Mouse (Mus musculus): ENCODE results near the gene Gm11146. TPM values are rescaled to one million over a fixed set of nuclear protein-coding genes. Genes with fewer than 3 reads are reported as not detected.

The Gm11146 gene
- polyA plus RNA-seq (2015; fragmentation: Nextera tagmentation; extraction: Ambion mirVana): not detected in 2 replicates

GRCm38 (mm10) chr16:77601994-77602393, at the start of gene Gm11146:
Gm11146 (minus strand) TSS chr16:77602094.
- no peak within 1 kb of the TSS for H3K9ac ChIP-seq (replicated peaks; ENCODE audit: low read length)
- no peaks in the 10 kb centered on the region for H3K4me1 ChIP-seq (ENCODE audit: insufficient read depth, low read length)
- H3K27ac ChIP-seq (ENCODE audit: low read length): no peak within 1 kb of the TSS
- no peaks in the 10 kb centered on the region for H3K27me3 ChIP-seq (ENCODE audit: insufficient read depth, low read length)
- no peaks in the 10 kb centered on the region for H3K36me3 ChIP-seq (ENCODE audit: insufficient read depth, low read length)
- H3K4me2 ChIP-seq (replicated peaks; ENCODE audit: low read depth, low read length): no peak within 1 kb of the TSS
- H3K9me3 ChIP-seq (ENCODE audit: low read length): no peaks in the 10 kb centered on the region
- ATAC-seq (ENCODE audit: low FRiP score, low TSS enrichment): no peak
- 74% methylated on average over 1 of the region's 1 CpGs for WGBS
- no peak within 1 kb of the TSS for H3K4me3 ChIP-seq (ENCODE audit: low read length)

- 0 out of 2 replicates have a peak, but pooled peaks cover 2% of the 10 kb centered on the region for H3K4me1 ChIP-seq (ENCODE audit: insufficient read depth, low read length)
- WGBS: 82% methylated on average over 1 of the region's 1 CpGs
- no peak overlapping the region for H3K9ac ChIP-seq (replicated peaks; ENCODE audit: low read length)
- H3K9me3 ChIP-seq (ENCODE audit: low read length): no peaks in the 10 kb centered on the region
- no peaks in the 10 kb centered on the region for H3K27me3 ChIP-seq (ENCODE audit: insufficient read depth, low read length)
- no peaks in the 10 kb centered on the region for H3K36me3 ChIP-seq (ENCODE audit: insufficient read depth, low read length)
- ATAC-seq (ENCODE audit: low FRiP score, low TSS enrichment): no peak
- H3K27ac ChIP-seq (ENCODE audit: low read length): no peak overlapping the region
- no peak overlapping the region for H3K4me3 ChIP-seq (ENCODE audit: low read length)
- no peak overlapping the region for H3K4me2 ChIP-seq (replicated peaks; ENCODE audit: low read depth, low read length)
Observed at GRCm38 (mm10) chr16:77650596-77650995, 48.7 kb upstream of the Gm11146 start.

- no peaks in the 10 kb centered on the region for H3K9me3 ChIP-seq (ENCODE audit: low read length)
- H3K27ac ChIP-seq (ENCODE audit: low read length): no peak overlapping the region
- H3K4me3 ChIP-seq (ENCODE audit: low read length): no peak overlapping the region
- no peak for ATAC-seq (ENCODE audit: low FRiP score, low TSS enrichment)
- 73% methylated on average over 2 of the region's 2 CpGs for WGBS
- no peaks in the 10 kb centered on the region for H3K27me3 ChIP-seq (ENCODE audit: insufficient read depth, low read length)
- peaks cover 4% of the 10 kb centered on the region; the same call in 1 of the 2 replicates for H3K4me1 ChIP-seq (ENCODE audit: insufficient read depth, low read length)
- no peak overlapping the region for H3K4me2 ChIP-seq (replicated peaks; ENCODE audit: low read depth, low read length)
- no peaks in the 10 kb centered on the region for H3K36me3 ChIP-seq (ENCODE audit: insufficient read depth, low read length)
- H3K9ac ChIP-seq (replicated peaks; ENCODE audit: low read length): no peak overlapping the region
Observed at GRCm38 (mm10) chr16:77649006-77649405, 47.1 kb upstream of the Gm11146 start.

GRCm38 (mm10) chr16:77648181-77648580, 46.3 kb upstream of the Gm11146 start:
- Histone ChIP-seq H3K4me1 (ENCODE audit: insufficient read depth, low read length) (peaks cover 6% of the 10 kb centered on the region; the same call in 1 of the 2 replicates), H3K4me2 (replicated peaks; ENCODE audit: low read depth, low read length) (no peak overlapping the region), H3K27me3 (ENCODE audit: insufficient read depth, low read length) (no peaks in the 10 kb centered on the region), H3K9me3 (ENCODE audit: low read length) (no peaks in the 10 kb centered on the region), H3K9ac (replicated peaks; ENCODE audit: low read length) (no peak overlapping the region), H3K4me3 (ENCODE audit: low read length) (no peak overlapping the region), H3K36me3 (ENCODE audit: insufficient read depth, low read length) (no peaks in the 10 kb centered on the region), H3K27ac (ENCODE audit: low read length) (no peak overlapping the region)
- no peak for ATAC-seq (ENCODE audit: low FRiP score, low TSS enrichment)
- WGBS: 59% methylated on average over 2 of the region's 2 CpGs

- no peak for ATAC-seq (ENCODE audit: low FRiP score, low TSS enrichment)
- WGBS: 87% methylated on average over 7 of the region's 7 CpGs
Observed at GRCm38 (mm10) chr16:77646146-77646545, 44.3 kb upstream of the Gm11146 start.

GRCm38 (mm10) chr16:77644976-77645375, 43.1 kb upstream of the Gm11146 start:
- H3K27me3 ChIP-seq (ENCODE audit: insufficient read depth, low read length): no peaks in the 10 kb centered on the region
- 77% methylated on average over 1 of the region's 1 CpGs for WGBS
- peaks cover 6% of the 10 kb centered on the region; the same call in 1 of the 2 replicates for H3K4me1 ChIP-seq (ENCODE audit: insufficient read depth, low read length)
- no peak overlapping the region for H3K9ac ChIP-seq (replicated peaks; ENCODE audit: low read length)
- H3K4me3 ChIP-seq (ENCODE audit: low read length): no peak overlapping the region
- H3K36me3 ChIP-seq (ENCODE audit: insufficient read depth, low read length): no peaks in the 10 kb centered on the region
- H3K27ac ChIP-seq (ENCODE audit: low read length): no peak overlapping the region
- H3K9me3 ChIP-seq (ENCODE audit: low read length): no peaks in the 10 kb centered on the region
- ATAC-seq (ENCODE audit: low FRiP score, low TSS enrichment): no peak
- H3K4me2 ChIP-seq (replicated peaks; ENCODE audit: low read depth, low read length): no peak overlapping the region

More at GRCm38 (mm10) chr16:77646146-77646545, 44.3 kb upstream of the Gm11146 start:
- H3K4me2 ChIP-seq (replicated peaks; ENCODE audit: low read depth, low read length): no peak overlapping the region
- H3K36me3 ChIP-seq (ENCODE audit: insufficient read depth, low read length): no peaks in the 10 kb centered on the region
- no peak overlapping the region for H3K27ac ChIP-seq (ENCODE audit: low read length)
- no peaks in the 10 kb centered on the region for H3K9me3 ChIP-seq (ENCODE audit: low read length)
- H3K4me1 ChIP-seq (ENCODE audit: insufficient read depth, low read length): peaks cover 6% of the 10 kb centered on the region; the same call in 1 of the 2 replicates
- H3K27me3 ChIP-seq (ENCODE audit: insufficient read depth, low read length): no peaks in the 10 kb centered on the region
- H3K4me3 ChIP-seq (ENCODE audit: low read length): no peak overlapping the region
- H3K9ac ChIP-seq (replicated peaks; ENCODE audit: low read length): no peak overlapping the region

- no peaks in the 10 kb centered on the region for H3K36me3 ChIP-seq (ENCODE audit: insufficient read depth, low read length)
- peak overlapping the region; percentile 52 for H3K4me3 ChIP-seq (ENCODE audit: low read length)
- H3K27me3 ChIP-seq (ENCODE audit: insufficient read depth, low read length): no peaks in the 10 kb centered on the region
- peak; percentile 93 for ATAC-seq (ENCODE audit: low FRiP score, low TSS enrichment)
- WGBS: 5% methylated on average over 31 of the region's 31 CpGs
- peaks cover 6% of the 10 kb centered on the region; the same call in 1 of the 2 replicates for H3K4me1 ChIP-seq (ENCODE audit: insufficient read depth, low read length)
- H3K9ac ChIP-seq (replicated peaks; ENCODE audit: low read length): peak overlapping the region; percentile 40
- no peaks in the 10 kb centered on the region for H3K9me3 ChIP-seq (ENCODE audit: low read length)
- H3K4me2 ChIP-seq (replicated peaks; ENCODE audit: low read depth, low read length): peak overlapping the region; percentile 77
- H3K27ac ChIP-seq (ENCODE audit: low read length): peak overlapping the region; percentile 14; the same call in 1 of the 2 replicates
Observed at GRCm38 (mm10) chr16:77643871-77644720, 42.2 kb upstream of the Gm11146 start.

GRCm38 (mm10) chr16:77643036-77643870, 41.4 kb upstream of the Gm11146 start:
- Histone ChIP-seq H3K27me3 (ENCODE audit: insufficient read depth, low read length) (no peaks in the 10 kb centered on the region), H3K4me3 (ENCODE audit: low read length) (peak overlapping the region; percentile 52), H3K9ac (replicated peaks; ENCODE audit: low read length) (0 out of 2 replicates have a peak overlapping the region, but pooled peaks have one; percentile 40), H3K4me2 (replicated peaks; ENCODE audit: low read depth, low read length) (peak overlapping the region; percentile 77), H3K36me3 (ENCODE audit: insufficient read depth, low read length) (no peaks in the 10 kb centered on the region), H3K4me1 (ENCODE audit: insufficient read depth, low read length) (peaks cover 6% of the 10 kb centered on the region; the same call in 1 of the 2 replicates), H3K27ac (ENCODE audit: low read length) (no peak overlapping the region), H3K9me3 (ENCODE audit: low read length) (no peaks in the 10 kb centered on the region)
- ATAC-seq (ENCODE audit: low FRiP score, low TSS enrichment): no peak
- WGBS: 74% methylated on average over 14 of the region's 14 CpGs

GRCm38 (mm10) chr16:77636497-77636896, 34.6 kb upstream of the Gm11146 start:
- H3K27ac ChIP-seq (ENCODE audit: low read length): 0 out of 2 replicates have a peak overlapping the region, but pooled peaks have one; percentile 58
- H3K27me3 ChIP-seq (ENCODE audit: insufficient read depth, low read length): no peaks in the 10 kb centered on the region
- 0 out of 2 replicates have a peak overlapping the region, but pooled peaks have one; percentile 26 for H3K9ac ChIP-seq (replicated peaks; ENCODE audit: low read length)
- peaks cover 2% of the 10 kb centered on the region; the same call in 1 of the 2 replicates for H3K4me1 ChIP-seq (ENCODE audit: insufficient read depth, low read length)
- H3K9me3 ChIP-seq (ENCODE audit: low read length): no peaks in the 10 kb centered on the region
- H3K36me3 ChIP-seq (ENCODE audit: insufficient read depth, low read length): no peaks in the 10 kb centered on the region
- H3K4me3 ChIP-seq (ENCODE audit: low read length): no peak overlapping the region
- 27% methylated on average over 6 of the region's 6 CpGs for WGBS
- 0 out of 2 replicates have a peak overlapping the region, but pooled peaks have one; percentile 26 for H3K4me2 ChIP-seq (replicated peaks; ENCODE audit: low read depth, low read length)
- ATAC-seq (ENCODE audit: low FRiP score, low TSS enrichment): peak; percentile 51; the same call in 1 of the 2 replicates

All from kidney, embryonic 16.5 days (tissue).